Mouse (Mus musculus): ENCODE results near the gene Baiap2. TPM values are rescaled to one million over a fixed set of nuclear protein-coding genes. Genes with fewer than 3 reads are reported as not detected.

Gene Baiap2
- polyA plus RNA-seq, 1 experiment from 2014 or later: 10.1 TPM

DNA sequence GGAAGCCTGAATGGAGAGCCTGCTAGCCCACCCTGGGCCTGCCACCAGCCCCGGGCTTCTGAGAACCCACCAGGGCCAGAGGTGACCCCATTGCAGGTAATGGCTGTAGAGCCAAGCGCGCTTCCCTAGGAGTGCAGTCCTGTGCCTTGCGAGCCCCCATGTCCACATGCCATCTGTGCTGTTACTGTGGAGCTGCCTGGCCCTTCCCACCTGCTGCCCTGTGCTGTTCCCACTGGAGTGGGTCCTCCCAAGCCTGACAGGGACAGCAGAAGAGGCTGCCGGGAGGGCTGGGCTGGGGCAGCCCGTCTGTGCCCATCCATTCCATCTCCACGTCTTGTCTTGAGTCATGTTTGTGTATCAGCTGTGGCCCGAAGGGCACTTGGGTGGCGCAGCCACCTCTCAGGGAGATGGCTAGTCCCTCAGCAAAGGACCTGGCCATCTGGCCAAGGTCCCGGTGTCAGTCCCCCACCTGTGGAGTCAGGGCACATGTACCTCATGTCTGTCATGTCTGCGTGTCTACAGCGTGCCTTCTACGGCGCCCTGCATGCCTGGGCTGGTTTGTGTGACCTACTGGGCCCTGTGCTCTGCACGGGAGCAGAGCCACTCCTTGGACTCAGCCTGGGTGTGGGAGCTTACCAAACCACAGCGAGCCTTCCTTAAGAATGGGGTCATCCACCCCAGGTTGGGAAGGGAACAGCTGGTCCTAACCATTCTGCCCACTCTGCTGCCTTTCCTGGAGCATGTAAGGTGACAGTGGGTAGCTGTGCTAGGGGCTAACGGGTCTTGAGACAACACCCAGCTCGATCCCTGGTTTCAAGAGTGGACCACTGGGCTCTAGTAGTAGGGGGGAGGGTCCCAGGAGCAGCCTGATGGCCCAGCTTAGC lies 63.1 kb downstream of the Baiap2 start:
- Histone ChIP-seq H3K27me3 (ENCODE audit: control insufficient read depth, insufficient read depth, low read depth, low read length) (no peaks in the 10 kb centered on the region), H3K9ac (ENCODE audit: low read depth, low read length) (no peak overlapping the region), H3K36me3 (ENCODE audit: control insufficient read depth, insufficient read depth) (no peaks in the 10 kb centered on the region), H3K4me3 (ENCODE audit: low read depth, low read length) (no peak overlapping the region), H3K27ac (ENCODE audit: low read length) (no peak overlapping the region), H3K9me3 (replicated peaks; ENCODE audit: control insufficient read depth, low read length) (no peaks in the 10 kb centered on the region), H3K4me1 (ENCODE audit: control insufficient read depth, low read depth, low read length) (no peaks in the 10 kb centered on the region), H3K4me2 (ENCODE audit: low read depth, low read length) (no peak overlapping the region)
- ATAC-seq (ENCODE audit: low read depth): no peak
- 67% methylated on average over 18 of the region's 18 CpGs for WGBS (ENCODE audit: insufficient replicate concordance)

- Histone ChIP-seq H3K4me1 (ENCODE audit: control insufficient read depth, low read depth, low read length) (no peaks in the 10 kb centered on the region), H3K27me3 (ENCODE audit: control insufficient read depth, insufficient read depth, low read depth, low read length) (no peaks in the 10 kb centered on the region; the same call in 1 of the 2 replicates), H3K36me3 (ENCODE audit: control insufficient read depth, insufficient read depth) (no peaks in the 10 kb centered on the region), H3K4me2 (ENCODE audit: low read depth, low read length) (no peak overlapping the region), H3K27ac (ENCODE audit: low read length) (no peak overlapping the region), H3K9me3 (replicated peaks; ENCODE audit: control insufficient read depth, low read length) (no peaks in the 10 kb centered on the region), H3K9ac (ENCODE audit: low read depth, low read length) (no peak overlapping the region), H3K4me3 (ENCODE audit: low read depth, low read length) (no peak overlapping the region)
- ATAC-seq (ENCODE audit: low read depth): no peak
- 49% methylated on average over 4 of the region's 4 CpGs for whole genome bisulfite sequencing (ENCODE audit: insufficient replicate concordance)
These were observed 65.0 kb downstream of the Baiap2 start for GRCm38 (mm10) chr11:120007496-120008080.

GRCm38 (mm10) chr11:120008501-120008900 lies 65.9 kb downstream of the Baiap2 start:
- ATAC-seq (ENCODE audit: low read depth): no peak
- Histone ChIP-seq H3K4me2 (ENCODE audit: low read depth, low read length) (no peak overlapping the region), H3K27me3 (ENCODE audit: control insufficient read depth, insufficient read depth, low read depth, low read length) (no peaks in the 10 kb centered on the region; the same call in 1 of the 2 replicates), H3K9me3 (replicated peaks; ENCODE audit: control insufficient read depth, low read length) (no peaks in the 10 kb centered on the region), H3K9ac (ENCODE audit: low read depth, low read length) (no peak overlapping the region), H3K27ac (ENCODE audit: low read length) (no peak overlapping the region), H3K4me1 (ENCODE audit: control insufficient read depth, low read depth, low read length) (peaks cover 3% of the 10 kb centered on the region), H3K36me3 (ENCODE audit: control insufficient read depth, insufficient read depth) (no peaks in the 10 kb centered on the region), H3K4me3 (ENCODE audit: low read depth, low read length) (no peak overlapping the region)
- 70% methylated on average over 1 of the region's 1 CpGs for WGBS (ENCODE audit: insufficient replicate concordance)

- Histone ChIP-seq H3K4me2 (ENCODE audit: low read depth, low read length) (no peak overlapping the region), H3K9me3 (replicated peaks; ENCODE audit: control insufficient read depth, low read length) (no peaks in the 10 kb centered on the region), H3K4me1 (ENCODE audit: control insufficient read depth, low read depth, low read length) (peaks cover 4% of the 10 kb centered on the region), H3K27me3 (ENCODE audit: control insufficient read depth, insufficient read depth, low read depth, low read length) (no peaks in the 10 kb centered on the region; the same call in 1 of the 2 replicates), H3K36me3 (ENCODE audit: control insufficient read depth, insufficient read depth) (no peaks in the 10 kb centered on the region), H3K4me3 (ENCODE audit: low read depth, low read length) (no peak overlapping the region), H3K9ac (ENCODE audit: low read depth, low read length) (no peak overlapping the region), H3K27ac (ENCODE audit: low read length) (no peak overlapping the region)
- 78% methylated on average over 8 of the region's 8 CpGs for WGBS (ENCODE audit: insufficient replicate concordance)
- no peak for ATAC-seq (ENCODE audit: low read depth)
These were observed 66.4 kb downstream of the Baiap2 start for GRCm38 (mm10) chr11:120008956-120009355.

DNA sequence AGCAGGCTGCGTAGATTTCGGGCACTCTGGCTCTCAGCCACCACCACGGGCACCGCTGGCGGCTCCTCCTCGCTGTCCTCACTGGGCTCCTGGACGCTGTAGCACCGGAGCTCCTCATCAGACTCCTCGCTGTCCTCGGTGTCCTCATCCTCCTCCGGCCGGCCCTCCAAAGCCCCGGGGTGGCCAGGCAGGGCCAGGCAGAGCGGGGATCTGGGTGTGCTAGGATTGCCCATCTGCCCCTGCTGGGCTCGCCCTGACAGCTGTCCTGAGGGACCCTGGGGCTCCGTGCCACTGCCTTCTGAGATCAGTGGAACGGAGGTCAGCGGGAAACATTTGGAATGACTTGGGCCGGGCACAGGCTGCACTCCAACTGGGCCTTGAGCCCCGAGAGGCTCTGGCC lies 67.4 kb downstream of the Baiap2 start:
- H3K27ac ChIP-seq (ENCODE audit: low read length): no peak overlapping the region
- no peak overlapping the region for H3K9ac ChIP-seq (ENCODE audit: low read depth, low read length)
- H3K4me3 ChIP-seq (ENCODE audit: low read depth, low read length): no peak overlapping the region
- H3K36me3 ChIP-seq (ENCODE audit: control insufficient read depth, insufficient read depth): no peaks in the 10 kb centered on the region
- H3K4me1 ChIP-seq (ENCODE audit: control insufficient read depth, low read depth, low read length): peaks cover 4% of the 10 kb centered on the region
- no peaks in the 10 kb centered on the region for H3K9me3 ChIP-seq (replicated peaks; ENCODE audit: control insufficient read depth, low read length)
- no peaks in the 10 kb centered on the region; the same call in 1 of the 2 replicates for H3K27me3 ChIP-seq (ENCODE audit: control insufficient read depth, insufficient read depth, low read depth, low read length)
- ATAC-seq (ENCODE audit: low read depth): no peak
- H3K4me2 ChIP-seq (ENCODE audit: low read depth, low read length): no peak overlapping the region
- WGBS (ENCODE audit: insufficient replicate concordance): 68% methylated on average over 20 of the region's 20 CpGs

DNA sequence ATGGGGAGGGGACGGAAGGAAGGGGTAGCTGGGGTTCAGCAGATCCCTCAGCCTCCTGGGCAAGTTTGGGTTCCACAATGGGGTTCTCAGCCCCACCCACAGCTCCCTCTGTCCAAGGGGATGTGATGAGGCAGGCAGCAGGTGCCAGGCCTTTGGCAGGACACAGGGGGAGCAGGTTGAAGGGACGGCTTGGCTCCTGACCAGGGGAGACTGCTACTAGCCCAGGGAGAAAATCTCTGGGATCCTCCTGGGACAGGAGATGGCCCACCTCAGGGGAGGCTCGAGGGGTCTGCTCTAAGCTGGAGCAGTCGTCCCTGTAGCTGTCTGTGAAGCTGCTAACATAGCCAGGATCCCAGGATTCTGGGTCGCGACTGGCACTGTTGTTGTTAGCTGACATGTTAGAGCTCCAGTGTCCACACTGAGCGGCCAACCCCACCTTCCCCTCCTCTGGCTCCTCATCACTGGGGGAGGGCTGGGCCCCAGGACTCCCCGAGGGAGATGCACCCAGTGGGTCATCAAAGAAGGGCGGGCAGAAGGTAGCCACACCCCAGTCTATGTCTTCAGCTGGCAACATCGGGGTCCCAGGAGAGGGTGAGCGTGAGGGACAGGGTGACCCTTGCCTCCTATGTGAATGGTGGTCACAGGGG lies 68.7 kb downstream of the Baiap2 start:
- H3K4me2 ChIP-seq (ENCODE audit: low read depth, low read length): no peak overlapping the region
- no peaks in the 10 kb centered on the region; the same call in 1 of the 2 replicates for H3K27me3 ChIP-seq (ENCODE audit: control insufficient read depth, insufficient read depth, low read depth, low read length)
- H3K9me3 ChIP-seq (replicated peaks; ENCODE audit: control insufficient read depth, low read length): no peaks in the 10 kb centered on the region
- H3K9ac ChIP-seq (ENCODE audit: low read depth, low read length): no peak overlapping the region
- peaks cover 4% of the 10 kb centered on the region for H3K4me1 ChIP-seq (ENCODE audit: control insufficient read depth, low read depth, low read length)
- no peaks in the 10 kb centered on the region for H3K36me3 ChIP-seq (ENCODE audit: control insufficient read depth, insufficient read depth)
- H3K4me3 ChIP-seq (ENCODE audit: low read depth, low read length): no peak overlapping the region
- no peak for ATAC-seq (ENCODE audit: low read depth)
- 62% methylated on average over 11 of the region's 11 CpGs for WGBS (ENCODE audit: insufficient replicate concordance)
- no peak overlapping the region for H3K27ac ChIP-seq (ENCODE audit: low read length)

GRCm38 (mm10) chr11:120011761-120012560 lies 69.4 kb downstream of the Baiap2 start:
- Histone ChIP-seq H3K4me3 (ENCODE audit: low read depth, low read length) (no peak overlapping the region), H3K9ac (ENCODE audit: low read depth, low read length) (no peak overlapping the region), H3K27ac (ENCODE audit: low read length) (no peak overlapping the region), H3K4me1 (ENCODE audit: control insufficient read depth, low read depth, low read length) (peaks cover 4% of the 10 kb centered on the region), H3K27me3 (ENCODE audit: control insufficient read depth, insufficient read depth, low read depth, low read length) (no peaks in the 10 kb centered on the region; the same call in 1 of the 2 replicates), H3K9me3 (replicated peaks; ENCODE audit: control insufficient read depth, low read length) (no peaks in the 10 kb centered on the region), H3K36me3 (ENCODE audit: control insufficient read depth, insufficient read depth) (no peaks in the 10 kb centered on the region), H3K4me2 (ENCODE audit: low read depth, low read length) (no peak overlapping the region)
- no peak for ATAC-seq (ENCODE audit: low read depth)
- 51% methylated on average over 43 of the region's 43 CpGs for WGBS (ENCODE audit: insufficient replicate concordance)

DNA sequence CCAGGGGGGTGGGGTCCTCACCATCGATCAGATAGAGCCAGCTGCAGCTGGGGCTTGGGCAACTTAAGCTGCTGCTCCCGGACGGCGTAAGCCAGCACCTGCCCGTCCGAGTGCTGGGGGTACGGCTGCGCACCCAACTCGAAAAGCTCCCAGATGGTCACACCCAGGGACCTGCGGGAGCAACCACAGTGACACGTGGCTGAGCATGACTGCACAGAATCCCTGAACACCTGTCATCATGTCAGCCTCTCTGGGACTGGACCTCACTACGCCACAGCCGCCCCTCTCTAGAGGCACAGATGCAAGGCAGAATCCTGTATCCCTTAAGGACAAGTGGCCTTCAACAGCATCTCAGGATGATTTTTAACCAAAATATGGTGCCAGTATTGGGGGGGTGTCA lies 70.1 kb downstream of the Baiap2 start:
- H3K4me2 ChIP-seq (ENCODE audit: low read depth, low read length): no peak overlapping the region

More for the DNA sequence above, 70.1 kb downstream of the Baiap2 start:
- H3K9me3 ChIP-seq (replicated peaks; ENCODE audit: control insufficient read depth, low read length): no peaks in the 10 kb centered on the region
- H3K9ac ChIP-seq (ENCODE audit: low read depth, low read length): no peak overlapping the region
- no peaks in the 10 kb centered on the region for H3K36me3 ChIP-seq (ENCODE audit: control insufficient read depth, insufficient read depth)
- H3K27me3 ChIP-seq (ENCODE audit: control insufficient read depth, insufficient read depth, low read depth, low read length): no peaks in the 10 kb centered on the region; the same call in 1 of the 2 replicates
- peaks cover 4% of the 10 kb centered on the region for H3K4me1 ChIP-seq (ENCODE audit: control insufficient read depth, low read depth, low read length)
- ATAC-seq (ENCODE audit: low read depth): no peak
- WGBS (ENCODE audit: insufficient replicate concordance): 76% methylated on average over 13 of the region's 13 CpGs
- no peak overlapping the region for H3K4me3 ChIP-seq (ENCODE audit: low read depth, low read length)
- no peak overlapping the region for H3K27ac ChIP-seq (ENCODE audit: low read length)

Measured in liver, embryonic 16.5 days (tissue).